Mouse (Mus musculus) CH12.LX (cell line): Measurements from ENCODE around the gene Wnt6.

ENCODE experiments used
- CTCF ChIP-seq, 2 experiments: IDR thresholded peaks in 1 of 2; conservative IDR thresholded peaks in 1 of 2; 2 replicates each; pipeline ENCODE4 v1.5.1; 2011 to 2012; ENCODE audit warnings: low read depth in 2 of 2, low read length in 2 of 2, improper control_type of control experiment in 1 of 2, inconsistent platforms in 1 of 2, mild to moderate bottlenecking in 1 of 2, moderate library complexity in 1 of 2
- POLR2A ChIP-seq: IDR thresholded peaks from 2 replicates; pipeline ENCODE4 v1.6.1; 2011; ENCODE audit warnings: low read depth, mild to moderate bottlenecking, improper control_type of control experiment, low read length
- ZC3H11A ChIP-seq: IDR thresholded peaks from 2 replicates; pipeline ENCODE4 v1.6.1; 2012; ENCODE audit warnings: low read depth, mild to moderate bottlenecking, inconsistent platforms, low read length, improper control_type of control experiment

DNA sequence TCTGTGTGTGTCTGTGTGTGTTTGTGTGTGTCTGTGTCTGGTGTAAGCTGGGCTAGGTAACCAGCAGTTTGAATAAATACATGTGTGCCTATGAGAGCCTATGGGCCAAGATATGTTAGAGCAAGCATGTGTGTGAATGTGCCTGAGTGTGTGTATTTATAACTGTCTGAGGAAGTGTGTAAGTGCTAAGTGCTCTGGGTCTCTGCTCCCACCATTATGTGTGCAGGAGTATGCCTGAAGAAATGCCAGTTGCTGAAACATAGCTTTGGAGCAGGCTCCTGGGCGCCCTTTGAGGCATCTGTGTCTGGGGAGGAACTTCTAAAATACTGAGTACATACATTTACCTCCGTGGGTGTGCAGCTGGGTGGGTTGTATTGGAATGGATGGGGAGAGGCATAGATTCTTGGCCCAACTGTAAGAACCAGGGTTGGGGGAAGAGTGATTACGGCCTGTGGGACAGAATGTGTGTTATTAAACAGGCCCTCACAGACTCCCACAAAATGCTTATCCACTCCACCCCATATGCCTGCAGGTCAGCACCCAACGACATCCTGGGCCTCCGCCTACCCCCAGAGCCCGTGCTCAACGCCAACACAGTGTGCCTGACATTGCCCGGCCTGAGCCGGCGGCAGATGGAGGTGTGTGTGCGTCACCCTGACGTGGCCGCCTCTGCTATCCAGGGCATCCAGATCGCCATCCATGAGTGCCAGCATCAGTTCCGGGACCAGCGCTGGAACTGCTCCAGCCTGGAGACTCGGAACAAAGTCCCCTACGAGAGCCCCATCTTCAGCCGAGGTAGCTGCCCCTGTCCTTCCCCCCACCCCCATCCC is 21.4 kb downstream of the Wnt6 start:
- TF ChIP-seq ZC3H11A (no peak), CTCF (conservative IDR thresholded peaks at IDR 0.05 in 1 of 2, IDR thresholded peaks at IDR 0.05 in 1 of 2; ENCODE audit: low read depth in 2 of 2, low read length in 2 of 2) (no peak), POLR2A (peak; percentile 44; the same call in 1 of the 2 replicates)
